Comparison of ENCODE assay signal across 16 mouse cellular contexts in the genomic region with DNA sequence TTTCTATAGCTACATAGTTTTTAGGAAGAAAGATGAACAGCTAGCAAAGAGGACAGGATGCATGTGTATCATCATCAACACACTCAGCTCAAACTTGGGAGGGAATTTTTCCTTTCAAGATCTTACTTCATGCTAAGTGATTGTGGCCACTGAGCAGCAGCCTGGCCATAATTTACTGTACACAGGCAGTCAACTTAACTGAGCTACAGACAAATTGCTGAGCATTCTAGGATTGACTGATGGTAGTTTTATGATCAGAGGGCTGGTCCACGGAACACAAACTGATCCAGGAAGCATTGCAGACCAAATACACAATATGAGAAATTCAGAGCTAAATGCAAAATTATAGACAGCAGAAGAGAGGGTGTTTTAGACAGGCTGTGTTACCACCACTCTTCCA.
DNase-seq lines count a peak whose midpoint lies in the region; ATAC-seq lines count a peak whose summit lies in the region.
"Had no signal": no experiment of that assay in that cellular context is flagged by ENCODE, and none has a peak within 500 bp of the region (broad histone marks: within the 10 kb centered on the region; RNA-seq: fewer than 3 reads in every experiment).

No protein-coding gene starts in this region.

- intact Hi-C loops in heart, postnatal 10 days (cut with DNase I) = no loop called here

- peak overlapping the region; percentile 87; the same call in 1 of the 2 replicates for H3K4me2 ChIP-seq in heart, embryonic 15.5 days
- peak overlapping the region; percentile 93 for H3K4me2 ChIP-seq in lung, embryonic 15.5 days
- H3K4me2 ChIP-seq in forebrain, embryonic 16.5 days (ENCODE audit: low read length) = peak overlapping the region; percentile 45

- no peaks in the 10 kb centered on the region for H3K36me3 ChIP-seq in heart, embryonic 15.5 days
- no peaks in the 10 kb centered on the region for H3K36me3 ChIP-seq in lung, embryonic 15.5 days
- H3K36me3 ChIP-seq in forebrain, embryonic 16.5 days (ENCODE audit: control insufficient read depth, insufficient read depth) = no peaks in the 10 kb centered on the region
- H3K36me3 ChIP-seq: embryonic facial prominence, embryonic 10.5 days had no signal

- peak; percentile 63 for DNase-seq in cerebellum, adult 9-10 months
- no peak for DNase-seq in cerebellum, adult 8-10 months
- DNase-seq in heart, postnatal 10 days = no peak
- no peak for DNase-seq in lung, postnatal 36 days
- no peak for DNase-seq in thymus, postnatal 25 days
- DNase-seq: adrenal gland, postnatal 25 days; gastrocnemius, postnatal 10 days; kidney, postnatal 36 days; liver; right cerebral cortex, postnatal 14 days had no signal

- H3K9me3 ChIP-seq in heart, embryonic 15.5 days (replicated peaks) = no peaks in the 10 kb centered on the region
- H3K9me3 ChIP-seq in lung, embryonic 15.5 days = no peaks in the 10 kb centered on the region
- H3K9me3 ChIP-seq in forebrain, embryonic 16.5 days (ENCODE audit: control insufficient read depth, low read length) = no peaks in the 10 kb centered on the region
- H3K9me3 ChIP-seq: embryonic facial prominence, embryonic 10.5 days had no signal

- WGBS in heart, embryonic 15.5 days = 66% methylated on average over 1 of the region's 1 CpGs
- WGBS in lung, embryonic 15.5 days = 38% methylated on average over 1 of the region's 1 CpGs
- WGBS in forebrain, embryonic 16.5 days = 56% methylated on average over 1 of the region's 1 CpGs

- no peak overlapping the region for H3K9ac ChIP-seq in heart, embryonic 15.5 days
- H3K9ac ChIP-seq in lung, embryonic 15.5 days = 0 out of 2 replicates have a peak overlapping the region, but pooled peaks have one; percentile 16
- H3K9ac ChIP-seq in forebrain, embryonic 16.5 days (replicated peaks; ENCODE audit: low read depth, low read length) = peak overlapping the region; percentile 54

- H3K27me3 ChIP-seq in heart, embryonic 15.5 days = no peaks in the 10 kb centered on the region
- no peaks in the 10 kb centered on the region for H3K27me3 ChIP-seq in lung, embryonic 15.5 days
- no peaks in the 10 kb centered on the region for H3K27me3 ChIP-seq in forebrain, embryonic 16.5 days (replicated peaks; ENCODE audit: control insufficient read depth, insufficient read depth, low read length)

- no peak for ATAC-seq in heart, embryonic 15.5 days (replicated peaks; ENCODE audit: insufficient number of reproducible peaks, insufficient read depth, low FRiP score, low read depth)
- no peak for ATAC-seq in lung, embryonic 15.5 days (ENCODE audit: borderline replicate concordance, extremely low read depth, low FRiP score, low TSS enrichment)
- ATAC-seq in forebrain, embryonic 16.5 days = no peak
- ATAC-seq: intestine, embryonic 16.5 days; lung, postnatal 0 days had no signal

- peaks cover 20% of the 10 kb centered on the region for H3K4me1 ChIP-seq in heart, embryonic 15.5 days (replicated peaks)
- H3K4me1 ChIP-seq in lung, embryonic 15.5 days = peaks cover 34% of the 10 kb centered on the region
- peaks cover 20% of the 10 kb centered on the region for H3K4me1 ChIP-seq in forebrain, embryonic 16.5 days (replicated peaks; ENCODE audit: control insufficient read depth, insufficient read depth, low read length)

- no peak overlapping the region for H3K27ac ChIP-seq in heart, embryonic 15.5 days
- H3K27ac ChIP-seq in lung, embryonic 15.5 days = 0 out of 2 replicates have a peak overlapping the region, but pooled peaks have one; percentile 19
- H3K27ac ChIP-seq in forebrain, embryonic 16.5 days (ENCODE audit: low read length) = peak overlapping the region; percentile 82
- H3K27ac ChIP-seq: embryonic facial prominence, embryonic 10.5 days had no signal

- no peak overlapping the region for H3K4me3 ChIP-seq in heart, embryonic 15.5 days
- H3K4me3 ChIP-seq in lung, embryonic 15.5 days = no peak overlapping the region
- H3K4me3 ChIP-seq in forebrain, embryonic 16.5 days (replicated peaks; ENCODE audit: low read length) = peak overlapping the region; percentile 29
